Mouse (Mus musculus): Measurements from ENCODE around the gene 4632433K11Rik.

The 4632433K11Rik gene

DNA sequence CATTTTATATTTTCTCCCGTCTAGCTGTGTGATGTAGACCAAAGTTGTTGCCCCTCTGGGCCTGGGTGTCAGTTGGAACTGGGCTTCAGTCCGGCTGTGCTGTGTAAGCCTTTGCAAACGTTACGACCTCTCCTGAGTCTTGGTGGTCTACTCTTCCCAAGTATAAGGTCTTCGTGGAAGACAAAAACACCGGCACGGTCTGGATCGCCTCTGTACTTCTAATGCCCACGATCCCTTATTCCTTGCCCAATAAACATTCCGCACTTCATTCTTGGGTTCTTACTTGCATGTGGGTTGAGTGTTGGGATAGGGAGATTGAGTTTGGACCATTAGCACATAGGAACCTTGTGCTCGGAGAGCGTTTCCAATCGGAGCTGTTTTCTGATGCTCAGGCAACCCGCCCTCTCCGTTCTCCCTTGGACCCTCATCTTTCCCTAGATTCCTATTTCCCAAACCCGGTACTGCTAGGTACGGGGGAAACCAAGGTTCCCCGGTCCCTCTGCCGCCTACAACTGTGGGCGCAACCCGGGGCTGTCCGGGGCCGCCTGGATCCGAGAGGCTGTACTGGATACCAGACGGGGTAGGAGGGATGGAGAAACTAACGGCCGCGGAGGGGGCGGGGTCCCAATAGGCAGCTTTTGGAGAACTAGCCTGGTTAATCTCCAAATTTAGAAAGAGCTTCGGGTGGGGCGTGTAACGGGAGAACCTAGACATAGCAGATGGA, 19.7 kb downstream of the 4632433K11Rik start:
- in situ Hi-C loops (cut with MboI, MseI): loop anchor here (5.0 to 25.0 kb wide), 2 partner anchors 111 to 916 kb away; partner anchors contain the start of gene Leng8

DNA sequence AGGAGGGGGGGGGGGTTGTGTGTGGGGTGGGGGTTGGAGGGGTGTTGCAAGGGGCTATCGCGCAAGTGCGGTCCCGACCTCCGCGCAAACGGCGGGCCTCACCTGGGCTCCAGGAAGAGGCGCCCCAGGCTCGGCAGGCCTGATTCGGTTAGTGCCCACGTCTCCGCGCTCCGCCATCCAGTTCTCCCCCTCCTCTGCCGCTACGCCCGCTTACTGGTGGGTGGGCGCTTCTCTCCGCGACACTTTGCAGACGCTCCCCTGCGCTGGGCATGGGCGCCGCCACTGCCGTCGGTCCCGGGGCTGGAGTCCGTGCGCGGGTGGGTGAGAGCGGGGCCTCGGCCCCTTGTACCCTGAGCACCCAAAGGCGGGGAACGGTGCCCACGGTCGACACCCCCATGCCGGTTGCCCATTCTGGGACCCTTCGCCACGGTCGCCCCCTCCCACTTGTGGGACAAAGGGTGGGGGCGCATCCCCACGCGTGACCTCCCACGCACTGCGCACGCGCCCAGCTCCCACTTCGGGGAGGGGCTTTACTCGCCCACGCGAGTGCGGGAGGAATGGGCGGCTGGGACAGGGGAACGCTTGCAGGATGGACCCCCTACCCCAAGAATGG, 22.8 kb downstream of the 4632433K11Rik start:
- in situ Hi-C loops (cut with MboI, MseI): loop anchor here (5.0 to 25.0 kb wide), 2 partner anchors 34 to 919 kb away; partner anchors contain the start of genes Ccdc106, Leng8 and Zfp865

DNA sequence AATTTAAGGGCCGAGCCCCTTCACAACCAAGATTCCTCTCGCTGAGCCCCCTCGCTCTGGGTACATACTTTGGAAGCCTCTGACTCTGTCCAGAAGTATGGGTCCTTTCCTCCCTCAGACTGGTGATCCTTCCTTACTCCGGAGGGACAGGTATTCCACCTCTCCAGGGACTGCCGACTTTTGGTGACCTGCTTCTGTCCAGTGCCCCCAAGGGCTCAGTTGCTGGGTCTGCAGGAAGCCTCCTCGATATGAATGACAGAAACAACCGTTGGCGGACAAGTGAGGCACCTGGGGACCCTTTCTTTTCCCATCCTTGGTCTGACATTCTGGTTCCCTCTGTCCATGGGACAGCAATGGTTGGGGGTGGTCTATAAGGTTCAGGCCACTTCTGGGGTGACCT, 23.5 kb downstream of the 4632433K11Rik start:
- in situ Hi-C loops (cut with MboI, MseI): loop anchor here (5.0 to 25.0 kb wide), 2 partner anchors 35 to 920 kb away; partner anchors contain the start of genes Ccdc106, Leng8 and Zfp865

DNA sequence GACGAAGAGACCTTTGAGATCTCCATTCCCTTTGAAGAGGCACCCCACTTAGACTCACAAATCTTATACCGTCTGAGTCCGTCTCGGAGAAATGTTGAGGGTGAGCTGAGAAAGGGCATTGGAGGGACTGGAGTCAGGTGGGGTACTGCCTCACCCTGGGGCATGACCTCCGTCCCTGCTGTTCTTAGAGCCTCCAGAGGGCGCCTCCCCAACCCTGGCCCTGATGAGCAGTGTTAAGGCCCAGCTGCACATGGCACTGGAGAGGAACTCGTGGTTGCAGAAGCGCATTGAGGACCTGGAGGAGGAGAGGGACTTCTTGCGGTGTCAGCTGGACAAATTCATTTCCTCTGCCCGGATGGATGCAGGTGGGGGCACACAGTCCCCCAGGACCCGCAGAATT, 23.9 kb downstream of the 4632433K11Rik start:
- in situ Hi-C loops (cut with MboI, MseI): loop anchor here (5.0 to 25.0 kb wide), 2 partner anchors 36 to 921 kb away; partner anchors contain the start of genes Ccdc106, Leng8 and Zfp865

DNA sequence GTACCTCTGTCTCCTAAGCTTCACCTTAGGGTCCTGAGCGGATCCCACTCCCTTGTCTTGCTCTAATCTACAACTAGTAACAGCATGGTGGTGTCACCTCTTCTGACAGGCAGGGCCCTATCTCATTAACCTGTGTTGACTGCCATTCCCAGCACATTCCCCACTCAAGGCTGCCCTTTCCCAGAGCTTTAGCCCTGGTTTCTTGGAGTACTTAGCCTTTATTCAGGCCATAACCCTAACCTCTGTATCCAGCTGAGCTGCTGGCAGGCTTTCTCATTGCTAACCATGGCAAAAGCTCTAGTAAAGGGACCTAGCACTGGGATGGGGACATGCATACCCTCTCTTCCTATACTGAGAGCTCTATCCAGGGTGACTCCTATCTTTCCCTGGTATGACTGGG, 24.7 kb downstream of the 4632433K11Rik start:
- in situ Hi-C loops (cut with MboI, MseI): loop anchor here (5.0 to 25.0 kb wide), 2 partner anchors 36 to 921 kb away; partner anchors contain the start of genes Ccdc106, Leng8 and Zfp865

DNA sequence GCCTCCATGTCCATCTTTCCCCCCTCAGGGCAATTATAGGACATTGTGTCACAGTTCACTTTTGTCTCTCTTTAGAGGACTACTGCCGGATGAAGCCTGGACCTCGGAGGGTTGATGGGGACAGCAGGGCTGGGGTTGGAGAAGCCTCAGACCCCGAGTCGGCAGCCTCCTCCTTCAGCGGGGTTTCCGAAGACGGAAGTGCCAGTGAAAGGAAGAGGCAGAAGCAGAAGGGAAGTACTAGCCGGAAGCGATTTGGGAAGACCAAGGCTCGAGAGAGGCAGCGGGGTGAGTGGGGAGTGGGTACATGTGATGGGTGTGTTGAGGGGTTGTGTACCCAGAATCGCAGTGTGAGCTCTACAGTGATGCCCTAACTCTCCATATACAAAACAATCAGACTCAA, 25.5 kb downstream of the 4632433K11Rik start:
- in situ Hi-C loops (cut with MboI, MseI): loop anchor here (5.0 to 25.0 kb wide), 2 partner anchors 37 to 922 kb away; partner anchors contain the start of genes Ccdc106, Leng8 and Zfp865

DNA sequence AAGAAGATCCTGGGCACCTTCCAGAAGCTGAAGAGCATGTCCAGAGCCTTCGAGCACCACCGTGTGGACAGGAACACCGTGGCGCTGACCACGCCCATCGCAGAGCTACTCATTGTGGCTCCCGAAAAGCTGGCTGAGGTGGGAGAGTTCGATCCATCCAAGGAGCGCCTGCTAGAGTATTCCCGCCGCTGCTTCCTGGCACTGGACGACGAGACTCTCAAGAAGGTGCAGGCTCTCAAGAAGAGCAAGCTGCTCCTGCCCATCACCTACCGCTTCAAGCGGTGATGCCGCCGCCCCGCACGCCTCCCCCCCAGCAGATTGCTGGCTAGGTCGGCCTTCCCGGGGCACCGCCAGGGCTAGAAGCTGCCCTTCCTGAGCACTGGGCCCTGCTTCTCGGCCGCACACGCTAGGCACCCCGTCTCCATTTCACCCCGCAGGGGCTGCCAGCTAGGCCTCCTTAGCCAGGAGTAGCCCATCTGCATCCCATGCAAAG, 26.4 kb downstream of the 4632433K11Rik start:
- in situ Hi-C loops (cut with MboI, MseI): loop anchor here (25.0 kb wide), 1 partner anchor 923 kb away; the partner anchor contains the start of gene Leng8

DNA sequence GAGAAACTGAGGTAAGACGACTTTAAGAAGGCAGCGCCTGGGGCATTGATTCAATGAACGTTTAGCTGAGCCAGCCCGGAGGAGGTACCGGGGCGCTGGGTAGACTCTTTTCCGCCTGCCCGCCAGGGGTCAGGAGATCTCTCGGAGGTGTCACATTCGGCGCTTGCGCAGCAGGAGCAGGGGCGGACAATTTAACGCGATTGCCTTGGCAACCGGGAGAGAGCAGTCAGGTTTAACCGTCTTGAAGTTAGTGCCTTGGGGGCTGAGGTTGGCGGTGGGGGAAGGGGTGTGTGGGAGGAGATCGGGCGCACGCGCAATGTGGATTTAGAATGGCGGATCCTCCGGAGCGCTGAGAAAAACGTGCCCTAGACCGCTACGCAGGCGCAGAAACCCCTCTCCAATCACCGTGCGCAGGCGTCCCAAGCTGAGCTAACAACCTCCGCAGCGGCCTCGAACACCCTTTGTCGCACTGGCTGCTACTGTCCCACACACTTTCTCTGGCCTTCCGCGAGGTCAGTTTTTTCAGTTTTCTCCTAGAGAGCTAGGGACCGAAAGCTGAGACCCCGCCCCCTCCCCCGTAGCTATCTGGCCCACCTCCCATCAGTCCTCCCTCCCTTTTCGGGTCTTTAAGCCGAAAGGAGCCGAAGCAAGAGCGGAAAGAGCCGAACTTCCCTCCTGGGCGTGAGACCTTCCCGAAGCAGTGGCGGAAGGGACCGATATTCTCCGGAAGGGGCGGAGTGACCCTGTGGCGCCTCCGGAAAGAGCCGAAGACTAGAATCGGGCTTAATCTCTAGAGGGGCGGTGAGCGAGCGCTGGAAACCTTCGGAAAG, 27.2 kb downstream of the 4632433K11Rik start:
- in situ Hi-C loops (cut with MboI, MseI): loop anchor here (25.0 kb wide), 1 partner anchor 924 kb away; the partner anchor contains the start of gene Leng8

DNA sequence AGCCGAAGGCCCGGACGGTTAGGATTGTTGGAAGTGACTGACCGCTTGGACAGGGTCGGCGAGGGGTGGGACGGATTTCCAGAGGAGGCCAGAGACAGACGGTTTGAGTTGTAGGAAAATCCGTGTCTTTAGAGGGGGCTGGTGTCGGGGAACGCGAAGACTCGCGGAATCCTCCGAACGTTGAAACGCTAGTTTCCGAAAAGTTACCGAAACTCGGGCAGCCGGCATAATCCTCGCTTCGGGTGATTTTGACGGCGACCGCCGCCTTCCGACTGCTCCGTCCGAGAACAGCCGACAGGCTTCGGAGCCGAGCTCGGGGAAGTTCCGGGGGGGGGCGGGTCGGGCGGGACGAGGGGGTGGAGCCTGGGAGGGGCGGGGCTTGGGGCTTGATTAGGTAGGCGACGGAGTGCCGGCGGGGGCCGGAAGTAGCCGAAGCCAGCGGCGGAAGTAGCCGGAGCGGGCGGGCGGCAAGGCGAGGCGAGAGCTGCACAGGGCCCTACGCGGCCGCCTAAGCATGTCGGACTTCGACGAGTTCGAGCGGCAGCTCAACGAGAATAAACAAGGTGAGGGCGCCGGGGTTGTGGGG, 27.9 kb downstream of the 4632433K11Rik start, which contains the start of gene U2af2:
U2af2 (plus strand) TSS at position 370 of the 586 bp plus-strand sequence.
- in situ Hi-C loops (cut with MboI, MseI): loop anchor here (25.0 kb wide), 1 partner anchor 925 kb away; the partner anchor contains the start of gene Leng8

DNA sequence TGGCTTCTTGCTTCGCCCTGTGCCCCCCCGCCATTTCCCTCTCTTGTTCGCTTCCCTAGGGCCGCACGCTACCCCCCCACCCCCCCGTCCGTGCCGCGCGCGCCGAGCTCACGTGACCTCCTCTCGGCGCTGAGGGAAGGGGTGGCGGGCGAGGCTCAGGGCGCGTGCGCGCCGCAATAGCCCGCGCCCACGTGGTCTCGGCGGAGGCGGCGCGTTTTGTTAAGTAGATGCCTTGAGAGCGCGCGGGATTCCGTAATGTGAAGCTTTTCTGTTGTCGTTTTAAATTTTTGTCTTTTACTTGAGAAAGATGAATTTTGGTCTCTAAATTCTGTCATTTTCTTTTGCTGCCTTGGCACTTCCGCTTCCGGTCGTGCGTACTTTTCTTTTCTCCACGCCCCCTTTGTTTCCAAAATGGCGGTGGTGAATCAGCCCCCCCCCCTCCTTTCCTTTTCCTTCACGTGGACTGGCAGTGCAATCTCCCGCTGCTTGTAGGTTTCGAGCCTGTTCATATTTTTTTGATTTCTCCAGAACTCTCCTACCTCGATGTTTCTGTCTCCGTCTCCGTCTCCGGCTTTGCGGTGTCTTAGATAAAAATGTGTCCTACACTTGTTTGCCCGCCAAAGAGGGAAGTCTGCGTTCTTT, 28.6 kb downstream of the 4632433K11Rik start:
- in situ Hi-C loops (cut with MboI, MseI): loop anchor here (25.0 kb wide), 1 partner anchor 925 kb away; the partner anchor contains the start of gene Leng8

DNA sequence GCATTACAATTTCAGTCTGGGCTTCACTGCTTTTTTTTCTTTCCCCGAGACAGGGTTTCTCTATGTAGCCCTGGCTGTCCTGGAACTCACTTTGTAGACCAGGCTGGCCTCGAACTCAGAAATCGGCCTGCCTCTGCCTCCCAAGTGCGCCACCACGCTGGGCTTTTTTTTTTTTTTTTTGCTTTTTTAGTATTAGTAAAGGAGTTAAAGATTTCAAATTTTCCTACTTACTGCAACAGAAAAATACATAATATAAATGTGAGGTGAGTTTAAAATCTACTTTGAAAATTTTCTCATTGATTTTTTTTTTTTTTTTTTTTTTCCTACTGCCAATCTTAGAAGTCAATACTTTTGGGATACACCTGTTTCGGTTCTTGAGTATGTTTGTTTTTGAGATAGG, 31.0 kb downstream of the 4632433K11Rik start:
- in situ Hi-C loops (cut with MboI, MseI): loop anchor here (25.0 kb wide), 1 partner anchor 928 kb away; the partner anchor contains the start of gene Leng8

DNA sequence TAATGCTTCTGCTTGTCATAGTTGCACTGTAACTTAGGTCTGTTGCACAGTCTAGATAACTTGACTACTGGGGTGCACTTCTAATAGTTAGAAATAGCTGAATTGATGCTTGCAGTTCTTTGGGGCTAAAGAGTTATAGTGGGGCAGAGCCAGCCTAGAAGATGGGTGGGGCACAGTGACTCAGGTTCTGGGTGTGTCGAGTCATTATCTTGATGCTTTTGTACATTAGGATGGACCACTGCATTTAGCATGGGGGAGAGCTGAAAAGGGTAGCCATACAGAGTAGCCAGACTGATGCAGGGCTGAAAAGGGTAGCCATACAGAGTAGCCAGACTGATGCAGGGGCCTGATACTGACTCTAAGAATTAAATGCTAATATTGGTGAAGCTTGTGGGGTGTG, 39.7 kb downstream of the 4632433K11Rik start:
- in situ Hi-C loops (cut with MboI, MseI): loop anchor here (25.0 kb wide), 1 partner anchor 936 kb away; the partner anchor contains the start of gene Leng8

DNA sequence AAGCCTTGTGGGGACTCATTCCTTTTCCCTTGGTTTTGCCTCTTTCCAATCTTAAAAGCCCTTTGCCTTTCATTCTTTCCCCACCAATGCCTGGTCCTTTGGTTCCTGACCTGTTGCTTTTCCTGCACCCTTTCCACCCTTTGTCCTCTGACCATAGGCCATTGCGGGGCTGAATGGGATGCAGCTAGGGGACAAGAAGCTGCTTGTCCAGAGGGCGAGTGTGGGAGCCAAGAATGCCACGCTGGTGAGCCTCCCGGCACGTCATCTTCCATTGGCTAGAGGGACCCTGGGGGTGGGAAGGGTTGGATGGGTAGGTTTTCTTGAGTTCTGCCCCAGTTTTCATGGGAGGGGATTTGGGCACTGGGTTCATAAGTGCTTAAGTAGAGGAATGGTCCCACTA, 41.1 kb downstream of the 4632433K11Rik start:
- in situ Hi-C loops (cut with MboI, MseI): loop anchor here (25.0 kb wide), 1 partner anchor 938 kb away; the partner anchor contains the start of gene Leng8

DNA sequence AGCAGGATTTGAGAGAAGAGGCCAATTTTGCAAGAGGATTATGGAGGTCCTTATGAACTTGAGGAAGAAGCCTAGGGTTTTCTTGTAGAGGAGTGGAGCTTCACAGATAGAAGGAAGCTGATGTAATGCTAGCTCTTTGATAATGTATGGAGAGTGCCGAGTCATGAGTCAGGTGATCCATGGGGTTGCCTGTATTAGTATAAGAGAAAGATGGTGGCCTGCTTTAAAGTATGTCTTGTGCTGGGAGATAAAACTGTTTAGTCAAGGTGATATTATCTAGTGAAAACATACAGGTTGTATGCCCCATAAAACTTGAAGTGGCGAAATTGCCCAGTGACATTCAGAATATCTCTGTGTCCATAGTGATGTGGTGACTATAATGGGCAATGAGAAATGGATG, 43.0 kb downstream of the 4632433K11Rik start:
- in situ Hi-C loops (cut with MboI, MseI): no loop called here

DNA sequence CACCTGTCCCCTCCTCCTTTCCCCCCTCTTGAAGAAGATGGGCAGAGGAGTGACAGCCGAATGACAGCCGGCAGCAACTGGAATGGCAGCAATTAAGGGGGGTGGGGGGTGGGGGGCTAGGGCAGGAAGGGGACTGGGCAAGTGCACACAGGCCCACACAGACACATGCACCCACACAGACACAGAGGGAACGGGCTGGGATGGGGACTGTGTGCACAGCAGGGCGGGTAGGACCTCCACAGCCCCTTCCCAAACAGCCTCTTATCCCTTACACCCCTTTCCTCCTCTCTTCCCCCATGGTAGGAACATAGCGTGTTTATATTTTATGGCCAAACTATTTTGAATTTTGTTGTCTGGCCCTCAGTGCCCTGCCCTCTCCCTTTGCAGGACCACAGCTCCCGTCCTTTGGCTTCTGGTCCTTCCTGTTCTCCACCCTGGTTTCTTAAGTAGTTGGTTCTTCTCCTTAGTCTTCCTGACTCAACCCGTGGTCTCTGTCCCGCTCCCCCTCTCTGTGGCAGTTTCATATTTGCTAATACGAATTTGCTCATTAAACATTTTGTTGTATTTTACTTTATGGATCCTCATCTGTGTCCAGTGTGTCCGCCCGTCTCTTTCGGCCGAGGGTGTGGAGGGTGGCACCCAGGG, 45.6 kb downstream of the 4632433K11Rik start:
- in situ Hi-C loops (cut with MboI, MseI): loop anchor here (10.0 kb wide), 1 partner anchor 1105 kb away; no protein-coding TSS in a partner anchor

DNA sequence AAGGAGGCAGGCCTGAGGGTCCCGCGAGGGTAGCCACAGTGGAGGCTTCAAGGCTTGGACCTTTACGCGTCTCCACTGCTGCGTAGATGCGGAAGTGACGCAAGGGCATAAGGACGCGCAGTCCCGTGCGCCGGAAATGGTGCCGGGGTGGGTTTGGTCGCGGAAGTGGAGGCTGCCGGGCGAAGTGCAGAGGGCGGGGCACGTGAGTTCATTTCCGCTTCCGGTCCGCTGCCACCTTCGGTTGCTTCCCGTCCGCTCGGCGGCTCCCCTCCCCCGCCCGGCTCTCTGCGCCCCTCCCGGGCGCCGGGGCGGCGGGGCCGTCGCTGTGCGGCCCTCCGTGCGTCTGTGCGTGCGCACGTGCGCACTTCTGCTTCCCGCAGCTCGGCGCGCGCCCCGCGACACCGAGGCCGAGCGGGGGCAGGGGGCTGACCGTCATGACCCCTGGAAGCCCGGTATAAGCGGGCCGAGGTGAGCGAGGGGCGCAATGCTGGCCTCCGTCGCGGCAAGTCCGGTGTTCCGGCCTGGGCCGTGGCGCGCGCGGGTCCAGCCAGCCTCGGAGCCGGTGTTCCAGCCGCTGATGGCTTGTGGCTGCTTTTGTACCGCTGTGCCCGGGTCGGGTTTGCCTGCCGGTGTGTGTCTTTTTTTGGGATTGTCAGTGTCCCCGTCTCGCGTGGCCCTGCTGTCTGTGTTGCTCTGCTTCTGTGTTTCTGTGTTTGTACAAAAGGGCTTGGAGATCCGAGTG, 46.3 kb downstream of the 4632433K11Rik start, which contains the start of gene Epn1:
Epn1 (plus strand) TSS at position 226 of the 742 bp plus-strand sequence.
- in situ Hi-C loops (cut with MboI, MseI): loop anchor here (10.0 kb wide), 1 partner anchor 1105 kb away; no protein-coding TSS in a partner anchor

DNA sequence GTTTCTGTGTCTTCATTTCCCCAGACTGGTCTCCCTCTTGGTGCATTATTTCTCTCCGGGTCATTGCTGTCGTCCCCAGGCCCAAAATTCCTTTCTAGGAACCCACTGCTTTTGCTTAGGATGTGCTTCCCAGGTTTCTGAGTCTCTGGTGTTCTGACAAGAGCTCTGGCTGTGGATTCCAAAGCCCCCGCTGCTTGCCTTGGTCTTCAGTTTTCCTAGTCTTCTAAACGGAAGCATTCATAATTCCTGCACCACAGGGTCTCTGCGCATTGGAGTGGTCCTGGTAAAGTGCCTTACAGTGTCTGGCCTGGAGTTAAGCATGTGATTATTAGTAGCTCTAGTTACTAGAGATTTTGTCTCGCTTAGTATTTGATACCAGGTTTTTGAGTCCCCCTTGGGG, 46.9 kb downstream of the 4632433K11Rik start:
- in situ Hi-C loops (cut with MboI, MseI): loop anchor here (10.0 kb wide), 1 partner anchor 1104 kb away; no protein-coding TSS in a partner anchor

DNA sequence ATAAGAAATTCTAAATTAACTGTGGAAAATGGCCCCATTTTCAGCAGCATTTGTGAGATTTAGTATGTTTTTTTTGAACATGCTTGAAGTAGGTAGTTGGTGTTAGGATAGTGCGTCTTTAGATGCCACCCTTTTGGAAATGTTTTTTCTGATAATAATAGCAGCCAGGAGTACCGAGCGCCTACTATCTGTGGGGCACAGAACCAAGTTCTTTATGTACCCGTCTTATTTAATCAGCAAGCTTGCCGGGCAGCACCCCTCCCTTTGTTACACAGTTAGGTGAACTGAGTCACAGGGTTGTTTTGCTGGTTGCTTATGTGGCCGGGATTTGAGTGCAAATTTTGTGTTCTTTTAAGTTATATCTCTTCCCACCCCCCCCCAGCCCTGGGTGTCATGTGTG, 47.3 kb downstream of the 4632433K11Rik start:
- in situ Hi-C loops (cut with MboI, MseI): loop anchor here (10.0 kb wide), 1 partner anchor 1104 kb away; no protein-coding TSS in a partner anchor
